Mouse (Mus musculus) small intestine, adult 2 months (tissue): ENCODE results near the gene Ear10.
"Not testable (repeated sequence)": the region's sequence is repeated elsewhere in the genome, so short reads cannot be mapped to it uniquely, and the experiment has no call there.

Source experiments
- CTCF ChIP-seq: fragments of 200-500 bp; IDR thresholded peaks from 2 replicates; pipeline ENCODE4 v1.5.1; 2012; ENCODE audit warnings: low read depth, mild to moderate bottlenecking, control low read depth, inconsistent platforms, low read length, moderate library complexity, mixed read lengths; ENCODE audit not compliant: insufficient replicate concordance, insufficient read length; ENCODE audit errors: extremely low read depth
- POLR2A ChIP-seq: fragments of 200-500 bp; IDR thresholded peaks from 2 replicates; pipeline ENCODE4 v1.6.1; 2012; ENCODE audit warnings: low read depth, mild to moderate bottlenecking, control low read depth, inconsistent platforms, low read length, moderate library complexity

DNA sequence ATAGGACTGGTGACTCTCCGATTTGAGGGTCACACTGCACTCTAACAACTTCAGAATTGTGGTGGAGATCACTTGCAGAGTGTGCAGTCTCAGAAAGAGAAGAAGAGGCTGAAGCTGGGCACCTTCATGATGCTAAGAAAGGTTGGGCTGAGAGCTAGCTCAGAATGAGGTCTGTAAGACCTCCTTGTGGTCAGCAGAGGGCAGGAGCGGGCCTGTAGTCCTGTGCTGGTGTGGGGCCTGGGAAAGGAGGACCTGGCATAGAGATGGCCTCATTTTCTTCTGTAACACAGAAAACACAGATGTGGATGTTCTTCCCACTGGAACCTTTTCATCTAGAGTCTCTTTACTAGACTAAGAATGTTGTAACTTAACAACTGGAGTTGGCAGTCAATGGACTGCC, 45.6 kb downstream of the Ear10 start:
- not testable (repeated sequence) for TF ChIP-seq CTCF, POLR2A
